Mouse (Mus musculus) spleen, adult 2 months (tissue): ENCODE data around the gene Vamp2.

Experiments used
- CTCF ChIP-seq: fragments of 200-500 bp; IDR thresholded peaks from 2 replicates; pipeline ENCODE4 v1.5.1; 2011; ENCODE audit warnings: mild to moderate bottlenecking, inconsistent platforms; ENCODE audit not compliant: insufficient read depth, insufficient read length, insufficient replicate concordance; ENCODE audit errors: extremely low read depth
- POLR2A ChIP-seq: fragments of 200-500 bp; IDR thresholded peaks from 2 replicates; pipeline ENCODE4 v1.6.1; 2011; ENCODE audit warnings: low read depth, low read length, inconsistent platforms

DNA sequence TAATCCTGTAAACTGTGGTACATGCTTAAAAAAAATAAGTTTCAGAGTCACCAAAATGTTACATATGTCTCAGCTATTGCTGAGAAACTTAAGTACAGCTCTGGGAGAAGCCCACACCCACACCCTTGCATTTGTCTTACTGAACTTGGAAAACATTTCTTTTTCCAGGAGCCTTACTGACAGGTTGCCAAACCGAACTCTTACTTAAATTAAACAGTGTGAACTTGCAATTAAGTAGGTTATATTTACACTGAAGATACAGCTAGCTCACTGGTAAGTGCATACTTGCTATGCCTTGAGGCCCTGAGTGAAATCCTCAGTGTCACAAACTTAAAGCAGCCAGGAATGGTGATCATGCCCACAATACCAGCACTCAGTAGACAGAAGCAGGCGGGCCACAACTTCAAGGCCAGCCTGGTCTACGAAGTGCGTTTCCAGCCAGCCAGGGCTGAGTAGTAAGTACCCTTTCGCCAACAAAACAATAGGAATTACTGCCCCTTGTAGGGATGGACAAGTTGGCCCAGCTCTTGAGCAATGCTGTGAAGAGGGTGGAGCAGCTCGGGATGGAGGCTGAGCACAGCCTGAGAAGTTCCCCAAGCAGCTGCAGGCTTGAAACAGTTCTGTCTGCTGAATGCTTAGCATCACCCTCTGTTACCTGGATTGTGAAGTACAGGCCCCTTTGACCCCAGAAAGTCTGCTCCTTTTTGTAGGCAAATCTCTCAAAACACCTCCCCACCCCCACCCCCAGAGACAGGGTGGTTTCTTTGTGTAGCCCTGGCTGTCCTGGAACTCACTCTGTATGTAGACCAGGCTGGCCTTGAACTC is 14.1 kb upstream of the Vamp2 start:
- TF ChIP-seq CTCF, result no peak
- TF ChIP-seq POLR2A, result no peak
